Mouse (Mus musculus) heart, adult 2 months (tissue): ENCODE data around the gene Cmss1. TPM values are rescaled to one million over a fixed set of nuclear protein-coding genes. Genes with fewer than 3 reads are reported as not detected.
A peak's percentile ranks its signal among the peaks of the same experiment; 100 is the strongest.

Experiments
- DNase-seq, 2 experiments: peaks; one replicate each; pipeline ENCODE4 v3.0.0; 2021
- H3K27ac ChIP-seq: fragments of 200-600 bp; 2 replicates; pipeline ENCODE4 v1.8.1; 2022
- H3K27me3 ChIP-seq: fragments of 200-500 bp; 2 replicates; pipeline ENCODE4 v1.6.1; 2012; ENCODE audit warnings: mild to moderate bottlenecking, low read length, inconsistent platforms, mixed read lengths; ENCODE audit not compliant: control insufficient read depth, insufficient read depth
- H3K36me3 ChIP-seq: fragments of 200-500 bp; 2 replicates; pipeline ENCODE4 v1.6.1; 2012; ENCODE audit warnings: low read length, inconsistent platforms; ENCODE audit not compliant: control insufficient read depth, insufficient read depth
- H3K4me1 ChIP-seq: fragments of 200-500 bp; 2 replicates; pipeline ENCODE4 v1.6.1; 2011; ENCODE audit warnings: low read length; ENCODE audit not compliant: control insufficient read depth, insufficient read depth
- H3K4me3 ChIP-seq: fragments of 200-600 bp; 2 replicates; pipeline ENCODE4 v1.8.1; 2022
- H3K79me2 ChIP-seq: fragments of 200-500 bp; replicated peaks from 2 replicates; pipeline ENCODE4 v1.6.1; 2012; ENCODE audit warnings: mild to moderate bottlenecking, inconsistent platforms, low read length, moderate library complexity, mixed read lengths; ENCODE audit not compliant: control insufficient read depth, insufficient read depth
- H3K9ac ChIP-seq: fragments of 200-500 bp; 2 replicates; pipeline ENCODE4 v1.6.1; 2012; ENCODE audit warnings: low read depth, mild to moderate bottlenecking, control low read depth, inconsistent platforms, low read length, mixed read lengths
- CTCF ChIP-seq: fragments of 200-600 bp; IDR thresholded peaks from 2 replicates; pipeline ENCODE4 v1.8.1; 2022; ENCODE audit warnings: antibody characterized with exemption, mild to moderate bottlenecking, moderate library complexity
- EP300 ChIP-seq: fragments of 200-500 bp; IDR thresholded peaks from 2 replicates; pipeline ENCODE4 v1.6.1; 2011; ENCODE audit warnings: low read depth, low read length, control low read depth; ENCODE audit not compliant: insufficient read depth
- POLR2A ChIP-seq: fragments of 200-500 bp; IDR thresholded peaks from 2 replicates; pipeline ENCODE4 v1.6.1; 2011; ENCODE audit warnings: mild to moderate bottlenecking, low read depth, low read length, control low read depth; ENCODE audit not compliant: insufficient read depth
- WGBS: fragments of 180-500 bp; shearing (Covaris S2); methylation state at CpG from one replicate; pipeline ENCODE4 v1.1.7; 2018; 5-methylcytosine and 5-hydroxymethylcytosine counted together
- intact Hi-C: fragments of 180-260 bp; cut with DNase I; formaldehyde crosslinking; loops from one replicate; pipeline ENCODE4 v1.15.1; 2025
- polyA plus RNA-seq: library from polyadenylated mRNA; depleted of rRNA; stranded (reverse); fragments of >200 nt; gene quantifications from 2 replicates; pipeline ENCODE4 v1.2.3, GENCODE M21; 2012
- total RNA-seq, 2 experiments: library from RNA; stranded (reverse); gene quantifications; 2 replicates each; pipeline ENCODE4 v1.2.3; 2021

The Cmss1 gene
- total and polyA plus RNA-seq, 3 experiments, result 17.6 to 74.3 (median 66.9) TPM

- no peak overlapping the region; the same call in 1 of the 2 replicates for H3K27ac ChIP-seq
- no peak for DNase-seq
- intact Hi-C loops, result no loop called here
- H3K4me1 ChIP-seq, result peaks cover 7% of the 10 kb centered on the region
- H3K27me3 ChIP-seq, result no peaks in the 10 kb centered on the region
- H3K79me2 ChIP-seq, result no peaks in the 10 kb centered on the region
- H3K4me3 ChIP-seq, result no peak overlapping the region
- H3K36me3 ChIP-seq, result peaks cover under 1% of the 10 kb centered on the region
- no peak for TF ChIP-seq POLR2A
- TF ChIP-seq CTCF, result no peak
- no peak for TF ChIP-seq EP300
- WGBS, result 75% methylated on average over 7 of the region's 7 CpGs
- no peak overlapping the region for H3K9ac ChIP-seq
Measured at GRCm38 (mm10) chr16:57536511-57536910, 70.2 kb downstream of the Cmss1 start.

DNA sequence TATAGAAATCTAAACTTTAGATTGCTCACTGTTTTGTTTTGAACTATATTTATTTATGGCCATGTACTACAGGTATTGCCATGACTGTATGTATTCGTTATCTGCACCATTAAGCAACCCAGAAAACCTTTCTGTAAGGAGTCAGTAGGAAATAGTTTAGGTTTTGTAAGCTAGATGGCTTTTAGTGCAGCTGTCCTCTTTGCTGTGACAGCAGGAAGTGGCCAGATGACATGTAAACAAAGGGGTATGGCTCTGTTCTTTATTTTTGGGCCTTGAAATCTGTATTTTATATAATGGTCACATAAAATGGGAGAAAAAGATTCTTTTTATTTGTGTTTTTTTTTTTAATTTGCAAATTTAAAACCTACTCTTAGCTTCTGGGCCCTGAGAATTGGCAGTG, 71.9 kb downstream of the Cmss1 start:
- TF ChIP-seq CTCF (no peak), EP300 (no peak), POLR2A (no peak)
- intact Hi-C loops, result loop anchor here (5.0 kb wide), 1 partner anchor 42 kb away; no protein-coding TSS in a partner anchor

GRCm38 (mm10) chr16:57534365-57534764, 72.3 kb downstream of the Cmss1 start:
- H3K9ac ChIP-seq, result no peak overlapping the region
- H3K27me3 ChIP-seq, result no peaks in the 10 kb centered on the region
- no peak for TF ChIP-seq CTCF
- no peak for TF ChIP-seq EP300
- TF ChIP-seq POLR2A, result no peak
- WGBS, result 79% methylated on average over 1 of the region's 1 CpGs
- H3K79me2 ChIP-seq, result no peaks in the 10 kb centered on the region
- no peak for DNase-seq
- H3K4me3 ChIP-seq, result no peak overlapping the region
- H3K36me3 ChIP-seq, result peaks cover 8% of the 10 kb centered on the region
- intact Hi-C loops, result loop anchor here (5.0 kb wide), 1 partner anchor 43 kb away; no protein-coding TSS in a partner anchor
- peaks cover 12% of the 10 kb centered on the region for H3K4me1 ChIP-seq
- no peak overlapping the region for H3K27ac ChIP-seq

More for the DNA sequence above, 71.9 kb downstream of the Cmss1 start:
- H3K27me3 ChIP-seq, result no peaks in the 10 kb centered on the region
- WGBS, result 74% methylated on average over 1 of the region's 1 CpGs
- peaks cover 12% of the 10 kb centered on the region for H3K4me1 ChIP-seq
- peaks cover 8% of the 10 kb centered on the region for H3K36me3 ChIP-seq
- no peak overlapping the region for H3K9ac ChIP-seq
- no peak overlapping the region for H3K4me3 ChIP-seq
- no peak for DNase-seq
- H3K79me2 ChIP-seq, result no peaks in the 10 kb centered on the region
- no peak overlapping the region for H3K27ac ChIP-seq

DNA sequence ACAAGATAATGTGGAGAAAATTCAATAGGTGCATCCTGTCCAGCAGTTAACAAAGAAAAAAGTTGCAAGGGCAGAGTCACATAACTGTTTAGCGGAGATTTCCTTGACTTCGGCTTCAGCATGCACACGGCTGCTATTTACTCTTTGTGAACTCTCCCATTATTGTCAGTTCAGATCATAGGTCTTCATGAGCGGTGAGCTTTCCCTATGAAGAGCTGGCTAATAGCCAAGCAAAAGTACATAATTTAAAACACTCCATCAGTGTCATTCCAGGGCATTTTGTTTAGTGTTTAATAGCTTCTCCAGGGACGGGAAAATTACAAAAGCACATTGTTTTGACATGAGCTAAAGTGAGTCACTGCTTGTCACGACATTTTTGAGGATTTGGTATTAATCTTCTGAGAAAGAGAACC, 74.6 kb downstream of the Cmss1 start:
- H3K79me2 ChIP-seq, result no peaks in the 10 kb centered on the region
- H3K36me3 ChIP-seq, result peaks cover 8% of the 10 kb centered on the region
- H3K4me1 ChIP-seq, result peaks cover 12% of the 10 kb centered on the region
- TF ChIP-seq CTCF (no peak), EP300 (no peak), POLR2A (no peak)
- no peaks in the 10 kb centered on the region for H3K27me3 ChIP-seq
- no peak for DNase-seq
- intact Hi-C loops, result loop anchor here (2.0 to 5.0 kb wide), 2 partner anchors 17 to 45 kb away; no protein-coding TSS in a partner anchor
- no peak overlapping the region for H3K4me3 ChIP-seq
- H3K9ac ChIP-seq, result no peak overlapping the region
- WGBS, result 43% methylated on average over 6 of the region's 6 CpGs
- peak overlapping the region; percentile 70 for H3K27ac ChIP-seq

DNA sequence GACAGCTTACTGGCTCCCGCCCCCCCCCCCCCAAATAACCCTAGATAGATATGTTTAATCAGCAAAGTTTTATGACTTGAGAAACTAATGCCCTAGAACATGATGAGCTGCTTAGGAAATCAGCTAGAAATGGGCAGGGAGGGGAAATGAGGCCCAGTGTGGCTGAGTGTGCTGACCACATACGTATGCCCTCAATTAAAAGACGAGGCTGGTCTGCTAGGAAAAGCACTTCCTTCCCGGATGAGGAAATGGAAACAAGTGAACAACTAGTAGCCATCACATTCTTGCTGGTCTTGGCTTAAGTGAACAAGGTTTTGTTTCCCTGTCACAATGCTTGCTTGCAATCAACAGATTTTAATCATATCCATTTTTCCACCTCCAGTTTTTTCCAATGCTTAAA, 76.1 kb downstream of the Cmss1 start:
- H3K4me1 ChIP-seq, result peaks cover 11% of the 10 kb centered on the region
- 53% methylated on average over 4 of the region's 4 CpGs for WGBS

GRCm38 (mm10) chr16:57528457-57528856, 78.2 kb downstream of the Cmss1 start:
- H3K79me2 ChIP-seq, result no peaks in the 10 kb centered on the region
- H3K9ac ChIP-seq, result no peak overlapping the region
- no peak for DNase-seq
- H3K27ac ChIP-seq, result no peak overlapping the region
- peaks cover 13% of the 10 kb centered on the region for H3K36me3 ChIP-seq
- peaks cover 11% of the 10 kb centered on the region for H3K4me1 ChIP-seq
- intact Hi-C loops, result loop anchor here (5.0 kb wide), 1 partner anchor 36 kb away; no protein-coding TSS in a partner anchor
- no peak for TF ChIP-seq POLR2A
- TF ChIP-seq EP300, result no peak
- no peak for TF ChIP-seq CTCF
- WGBS, result 60% methylated on average over 4 of the region's 4 CpGs
- no peak overlapping the region for H3K4me3 ChIP-seq
- no peaks in the 10 kb centered on the region for H3K27me3 ChIP-seq

More for the DNA sequence above, 76.1 kb downstream of the Cmss1 start:
- H3K4me3 ChIP-seq, result no peak overlapping the region
- no peaks in the 10 kb centered on the region for H3K79me2 ChIP-seq
- intact Hi-C loops, result loop anchor here (5.0 kb wide), 1 partner anchor 47 kb away; no protein-coding TSS in a partner anchor
- DNase-seq, result no peak
- peaks cover 13% of the 10 kb centered on the region for H3K36me3 ChIP-seq
- no peak for TF ChIP-seq CTCF
- no peak for TF ChIP-seq POLR2A
- TF ChIP-seq EP300, result no peak
- H3K27me3 ChIP-seq, result no peaks in the 10 kb centered on the region
- H3K27ac ChIP-seq, result peak overlapping the region; percentile 70; the same call in 1 of the 2 replicates
- H3K9ac ChIP-seq, result no peak overlapping the region
